Mouse (Mus musculus) left cerebral cortex, postnatal 4 days (tissue): ENCODE measurements at regions not wholly inside any gene's neighbourhood (a gene's known extent, or its start where the extent isn't known, plus 50 kb on each side); places are given as distances from the start of the nearest gene placed in this dataset.
A peak's percentile ranks its signal among the peaks of the same experiment; 100 is the strongest.
"Not testable (repeated sequence)": the region's sequence is repeated elsewhere in the genome, so short reads cannot be mapped to it uniquely, and the experiment has no call there.

ENCODE experiments used
- DNase-seq: peaks from one replicate; pipeline ENCODE4 v3.0.0-alpha.2; 2022
- intact Hi-C: fragments of 180-260 bp; cut with DNase I; formaldehyde crosslinking; loops from one replicate; pipeline ENCODE4 v1.15.1; 2025

GRCm38 (mm10) chr3:20892916-20893430 lies 526.0 kb upstream of the Agtr1b start:
- DNase-seq = no peak
- intact Hi-C loops = no loop called here

- intact Hi-C loops = no loop called here
- DNase-seq = no peak
These were observed 497.3 kb upstream of the Agtr1b start for GRCm38 (mm10) chr3:20864241-20864640.

- intact Hi-C loops = no loop called here
- no peak for DNase-seq
These were observed 464.1 kb upstream of the Agtr1b start for GRCm38 (mm10) chr3:20831038-20831437.

GRCm38 (mm10) chr3:20829391-20829790 lies 462.4 kb upstream of the Agtr1b start:
- DNase-seq = no peak
- intact Hi-C loops = no loop called here

GRCm38 (mm10) chr3:20828811-20829210 lies 461.8 kb upstream of the Agtr1b start:
- DNase-seq = no peak
- intact Hi-C loops = no loop called here

- intact Hi-C loops = no loop called here
- no peak for DNase-seq
These were observed 458.8 kb upstream of the Agtr1b start for GRCm38 (mm10) chr3:20825661-20826334.

- no peak for DNase-seq
- intact Hi-C loops = no loop called here
These were observed 455.2 kb upstream of the Agtr1b start for GRCm38 (mm10) chr3:20822226-20822625.

- intact Hi-C loops = no loop called here
- no peak for DNase-seq
These were observed 454.7 kb upstream of the Agtr1b start for GRCm38 (mm10) chr3:20821712-20822111.

GRCm38 (mm10) chr3:20820047-20820446 lies 453.1 kb upstream of the Agtr1b start:
- intact Hi-C loops = no loop called here
- DNase-seq = no peak

GRCm38 (mm10) chr3:20819586-20819985 lies 452.6 kb upstream of the Agtr1b start:
- no peak for DNase-seq
- intact Hi-C loops = no loop called here

GRCm38 (mm10) chr3:20816613-20817012 lies 449.6 kb upstream of the Agtr1b start:
- no peak for DNase-seq
- intact Hi-C loops = no loop called here

- intact Hi-C loops = no loop called here
- peak; percentile 31 for DNase-seq
These were observed 427.3 kb upstream of the Agtr1b start for GRCm38 (mm10) chr3:20794256-20794655.

- intact Hi-C loops = no loop called here
- DNase-seq = no peak
These were observed 425.5 kb upstream of the Agtr1b start for GRCm38 (mm10) chr3:20792503-20792902.

GRCm38 (mm10) chr3:20777883-20778282 lies 410.9 kb upstream of the Agtr1b start:
- DNase-seq = no peak
- intact Hi-C loops = no loop called here

GRCm38 (mm10) chr3:20776964-20777304 lies 410.0 kb upstream of the Agtr1b start:
- no peak for DNase-seq
- intact Hi-C loops = no loop called here

- intact Hi-C loops = no loop called here
- no peak for DNase-seq
These were observed 409.4 kb upstream of the Agtr1b start for GRCm38 (mm10) chr3:20776128-20776963.

GRCm38 (mm10) chr3:20734302-20734701 lies 367.3 kb upstream of the Agtr1b start:
- intact Hi-C loops = no loop called here
- no peak for DNase-seq

GRCm38 (mm10) chr3:20732005-20732404 lies 365.0 kb upstream of the Agtr1b start:
- intact Hi-C loops = no loop called here
- no peak for DNase-seq

- intact Hi-C loops = no loop called here
- DNase-seq = no peak
These were observed 363.5 kb upstream of the Agtr1b start for GRCm38 (mm10) chr3:20730481-20730880.

GRCm38 (mm10) chr3:20729776-20730175 lies 362.8 kb upstream of the Agtr1b start:
- DNase-seq, intact Hi-C loops: not testable (repeated sequence)

GRCm38 (mm10) chr3:20714671-20715070 lies 347.7 kb upstream of the Agtr1b start:
- DNase-seq = no peak
- intact Hi-C loops = no loop called here

- intact Hi-C loops = no loop called here
- no peak for DNase-seq
These were observed 342.7 kb upstream of the Agtr1b start for GRCm38 (mm10) chr3:20709661-20710060.
